Mouse (Mus musculus) stomach, embryonic 15.5 days (tissue): ENCODE measurements around the gene Armc12. TPM values are rescaled to one million over a fixed set of nuclear protein-coding genes. Genes with fewer than 3 reads are reported as not detected.

ENCODE experiments used
- ATAC-seq: fragments of 200-750 bp; cut with Nextera tagmentation; 2 replicates; pipeline ENCODE4 v1.8.0; 2017; ENCODE audit warnings: low read depth, moderate number of reproducible peaks, moderate TSS enrichment; ENCODE audit not compliant: insufficient read depth, low FRiP score
- H3K27ac ChIP-seq: fragments of 300-500 bp; sonication (generic); 2 replicates; pipeline ENCODE4 v1.5.1; 2015; ENCODE audit warnings: mild to moderate bottlenecking, inconsistent platforms
- H3K27me3 ChIP-seq: fragments of 300-500 bp; sonication (generic); replicated peaks from 2 replicates; pipeline ENCODE4 v1.6.1; 2015; ENCODE audit warnings: inconsistent platforms
- H3K36me3 ChIP-seq: fragments of 300-500 bp; sonication (generic); 2 replicates; pipeline ENCODE4 v1.6.1; 2015; ENCODE audit warnings: inconsistent platforms
- H3K4me1 ChIP-seq: fragments of 300-500 bp; sonication (generic); 2 replicates; pipeline ENCODE4 v1.6.1; 2015; ENCODE audit warnings: inconsistent platforms
- H3K4me2 ChIP-seq: fragments of 300-500 bp; sonication (generic); 2 replicates; pipeline ENCODE4 v1.6.1; 2015; ENCODE audit warnings: mild to moderate bottlenecking, inconsistent platforms
- H3K4me3 ChIP-seq: fragments of 300-500 bp; sonication (generic); replicated peaks from 2 replicates; pipeline ENCODE4 v1.5.1; 2015; ENCODE audit warnings: inconsistent platforms
- H3K9ac ChIP-seq: fragments of 300-500 bp; sonication (generic); 2 replicates; pipeline ENCODE4 v1.6.1; 2015; ENCODE audit warnings: inconsistent platforms
- H3K9me3 ChIP-seq: fragments of 300-500 bp; sonication (generic); 2 replicates; pipeline ENCODE4 v1.6.1; 2016; ENCODE audit warnings: inconsistent platforms
- WGBS: fragments of 180-500 bp; shearing (Covaris S2); methylation state at CpG from one replicate; pipeline ENCODE4 v1.1.7; 2015; 5-methylcytosine and 5-hydroxymethylcytosine counted together
- polyA plus RNA-seq: library from polyadenylated mRNA; unstranded; fragments of >200 nt; fragmentation: Nextera tagmentation; extraction: Ambion mirVana; gene quantifications from 2 replicates; pipeline ENCODE4 v1.2.1, GENCODE M21; 2015

The Armc12 gene
- polyA plus RNA-seq, 1 experiment from 2014 or later = not detected

GRCm38 (mm10) chr17:28502196-28502821, 28.3 kb upstream of the Armc12 start:
- WGBS = 59% methylated on average over 7 of the region's 7 CpGs
- ATAC-seq = no peak
- no peak overlapping the region for H3K9ac ChIP-seq
- no peak overlapping the region for H3K4me3 ChIP-seq
- H3K4me2 ChIP-seq = no peak overlapping the region
- 0 out of 2 replicates have a peak, but pooled peaks cover 9% of the 10 kb centered on the region for H3K4me1 ChIP-seq
- no peaks in the 10 kb centered on the region for H3K27me3 ChIP-seq
- no peaks in the 10 kb centered on the region for H3K36me3 ChIP-seq
- no peaks in the 10 kb centered on the region for H3K9me3 ChIP-seq
- H3K27ac ChIP-seq = no peak overlapping the region

- H3K9ac ChIP-seq = no peak overlapping the region
- no peaks in the 10 kb centered on the region for H3K27me3 ChIP-seq
- no peaks in the 10 kb centered on the region for H3K36me3 ChIP-seq
- ATAC-seq = no peak
- 73% methylated on average over 6 of the region's 6 CpGs for WGBS
- H3K4me2 ChIP-seq = no peak overlapping the region
- H3K27ac ChIP-seq = no peak overlapping the region
- H3K9me3 ChIP-seq = no peaks in the 10 kb centered on the region
- no peak overlapping the region for H3K4me3 ChIP-seq
- H3K4me1 ChIP-seq = 0 out of 2 replicates have a peak, but pooled peaks cover 15% of the 10 kb centered on the region
Measured at GRCm38 (mm10) chr17:28504182-28504581, 26.4 kb upstream of the Armc12 start.

GRCm38 (mm10) chr17:28505591-28505990, 25.0 kb upstream of the Armc12 start:
- Histone ChIP-seq H3K9me3 (no peaks in the 10 kb centered on the region), H3K4me1 (peaks cover 16% of the 10 kb centered on the region; the same call in 1 of the 2 replicates), H3K4me3 (no peak overlapping the region), H3K36me3 (no peaks in the 10 kb centered on the region), H3K4me2 (no peak overlapping the region), H3K9ac (no peak overlapping the region), H3K27me3 (no peaks in the 10 kb centered on the region), H3K27ac (no peak overlapping the region)
- WGBS = 83% methylated on average over 4 of the region's 4 CpGs
- ATAC-seq = no peak

- Histone ChIP-seq H3K36me3 (no peaks in the 10 kb centered on the region), H3K4me2 (no peak overlapping the region), H3K4me1 (peaks cover 25% of the 10 kb centered on the region), H3K27ac (no peak overlapping the region), H3K27me3 (no peaks in the 10 kb centered on the region), H3K4me3 (no peak overlapping the region), H3K9ac (no peak overlapping the region), H3K9me3 (no peaks in the 10 kb centered on the region)
- no peak for ATAC-seq
- 19% methylated on average over 5 of the region's 5 CpGs for WGBS
Measured at GRCm38 (mm10) chr17:28506895-28507294, 23.7 kb upstream of the Armc12 start.

GRCm38 (mm10) chr17:28507496-28507895, 23.1 kb upstream of the Armc12 start:
- H3K9ac ChIP-seq = no peak overlapping the region
- H3K9me3 ChIP-seq = no peaks in the 10 kb centered on the region

GRCm38 (mm10) chr17:28510445-28511342, 19.9 kb upstream of the Armc12 start:
- Histone ChIP-seq H3K4me3 (peak overlapping the region; percentile 15; the same call in 1 of the 2 replicates), H3K9ac (no peak overlapping the region), H3K27me3 (no peaks in the 10 kb centered on the region), H3K9me3 (no peaks in the 10 kb centered on the region), H3K4me1 (peaks cover 37% of the 10 kb centered on the region), H3K27ac (no peak overlapping the region), H3K36me3 (no peaks in the 10 kb centered on the region), H3K4me2 (peak overlapping the region; percentile 39)
- ATAC-seq = peak; percentile 23; the same call in 1 of the 2 replicates
- 9% methylated on average over 28 of the region's 28 CpGs for WGBS

More at GRCm38 (mm10) chr17:28507496-28507895, 23.1 kb upstream of the Armc12 start:
- Histone ChIP-seq H3K4me1 (peaks cover 31% of the 10 kb centered on the region), H3K27ac (no peak overlapping the region), H3K27me3 (no peaks in the 10 kb centered on the region), H3K4me3 (no peak overlapping the region), H3K36me3 (no peaks in the 10 kb centered on the region), H3K4me2 (no peak overlapping the region)
- ATAC-seq = no peak
- WGBS = 31% methylated on average over 4 of the region's 5 CpGs

GRCm38 (mm10) chr17:28511616-28512541, 18.7 kb upstream of the Armc12 start:
- Histone ChIP-seq H3K27ac (peak overlapping the region; percentile 38; the same call in 1 of the 2 replicates), H3K27me3 (no peaks in the 10 kb centered on the region), H3K36me3 (no peaks in the 10 kb centered on the region), H3K4me2 (no peak overlapping the region), H3K9ac (no peak overlapping the region), H3K4me3 (no peak overlapping the region), H3K4me1 (peaks cover 38% of the 10 kb centered on the region), H3K9me3 (no peaks in the 10 kb centered on the region)
- ATAC-seq = no peak
- 42% methylated on average over 8 of the region's 9 CpGs for WGBS

GRCm38 (mm10) chr17:28512696-28513095, 17.9 kb upstream of the Armc12 start:
- WGBS = 35% methylated on average over 6 of the region's 6 CpGs
- H3K4me1 ChIP-seq = peaks cover 35% of the 10 kb centered on the region

GRCm38 (mm10) chr17:28513337-28513736, 17.3 kb upstream of the Armc12 start:
- 58% methylated on average over 1 of the region's 1 CpGs for WGBS
- no peak overlapping the region for H3K9ac ChIP-seq
- no peak overlapping the region for H3K4me2 ChIP-seq
- no peak overlapping the region for H3K4me3 ChIP-seq
- no peak for ATAC-seq
- no peaks in the 10 kb centered on the region for H3K36me3 ChIP-seq
- no peaks in the 10 kb centered on the region for H3K9me3 ChIP-seq
- H3K4me1 ChIP-seq = peaks cover 36% of the 10 kb centered on the region
- H3K27ac ChIP-seq = 0 out of 2 replicates have a peak overlapping the region, but pooled peaks have one; percentile 33
- no peaks in the 10 kb centered on the region for H3K27me3 ChIP-seq

More at GRCm38 (mm10) chr17:28512696-28513095, 17.9 kb upstream of the Armc12 start:
- peak; percentile 24; the same call in 1 of the 2 replicates for ATAC-seq
- H3K27ac ChIP-seq = peak overlapping the region; percentile 38
- H3K36me3 ChIP-seq = no peaks in the 10 kb centered on the region
- no peaks in the 10 kb centered on the region for H3K27me3 ChIP-seq
- H3K4me2 ChIP-seq = no peak overlapping the region
- H3K9me3 ChIP-seq = no peaks in the 10 kb centered on the region
- H3K9ac ChIP-seq = 0 out of 2 replicates have a peak overlapping the region, but pooled peaks have one; percentile 8
- no peak overlapping the region for H3K4me3 ChIP-seq

- H3K4me1 ChIP-seq = peaks cover 41% of the 10 kb centered on the region
- H3K36me3 ChIP-seq = no peaks in the 10 kb centered on the region
- H3K4me3 ChIP-seq = no peak overlapping the region
- no peaks in the 10 kb centered on the region for H3K9me3 ChIP-seq
- ATAC-seq = no peak
- H3K9ac ChIP-seq = no peak overlapping the region
- H3K27ac ChIP-seq = peak overlapping the region; percentile 52
- no peaks in the 10 kb centered on the region for H3K27me3 ChIP-seq
- 61% methylated on average over 7 of the region's 7 CpGs for WGBS
- H3K4me2 ChIP-seq = no peak overlapping the region
Measured at GRCm38 (mm10) chr17:28513844-28514243, 16.8 kb upstream of the Armc12 start.

- ATAC-seq = no peak
- no peak overlapping the region for H3K27ac ChIP-seq
- WGBS = 65% methylated on average over 5 of the region's 5 CpGs
- no peak overlapping the region for H3K4me3 ChIP-seq
- no peaks in the 10 kb centered on the region for H3K9me3 ChIP-seq
- H3K4me1 ChIP-seq = peaks cover 44% of the 10 kb centered on the region
- H3K27me3 ChIP-seq = no peaks in the 10 kb centered on the region
- no peak overlapping the region for H3K4me2 ChIP-seq
- no peak overlapping the region for H3K9ac ChIP-seq
- no peaks in the 10 kb centered on the region for H3K36me3 ChIP-seq
Measured at GRCm38 (mm10) chr17:28514555-28514954, 16.1 kb upstream of the Armc12 start.
